Mouse (Mus musculus): ENCODE results near the gene Zfp444. TPM values are rescaled to one million over a fixed set of nuclear protein-coding genes. Genes with fewer than 3 reads are reported as not detected.

The Zfp444 gene
- polyA plus RNA-seq, 1 experiment = 20.2 TPM

- Histone ChIP-seq H3K4me1 (ENCODE audit: control insufficient read depth, insufficient read depth, insufficient read length) (peaks cover 14% of the 10 kb centered on the region; the same call in 1 of the 2 replicates), H3K27me3 (ENCODE audit: control insufficient read depth, insufficient read depth, low read length) (no peaks in the 10 kb centered on the region), H3K4me3 (ENCODE audit: extremely low read depth, insufficient read depth, insufficient read length) (no peak overlapping the region), H3K27ac (ENCODE audit: insufficient read depth, low read length) (no peak overlapping the region), H3K36me3 (ENCODE audit: control insufficient read depth, insufficient read depth, low read length) (no peaks in the 10 kb centered on the region)
- no peak for TF ChIP-seq CTCF (IDR thresholded peaks at IDR 0.05; ENCODE audit: extremely low read depth, insufficient read depth, insufficient read length, insufficient replicate concordance)
- no peak for TF ChIP-seq POLR2A (IDR thresholded peaks at IDR 0.05; ENCODE audit: low read depth, low read length)
- 62% methylated on average over 1 of the region's 1 CpGs for WGBS
- DNase-seq (ENCODE audit: low read depth in 1 of 2, low spot score in 2 of 2) = no peak
Measured at GRCm38 (mm10) chr7:6157479-6157878, 14.5 kb upstream of the Zfp444 start.

GRCm38 (mm10) chr7:6159604-6160003, 12.4 kb upstream of the Zfp444 start:
- 90% methylated on average over 3 of the region's 3 CpGs for WGBS
- H3K27ac ChIP-seq (ENCODE audit: insufficient read depth, low read length) = no peak overlapping the region
- H3K27me3 ChIP-seq (ENCODE audit: control insufficient read depth, insufficient read depth, low read length) = no peaks in the 10 kb centered on the region
- H3K36me3 ChIP-seq (ENCODE audit: control insufficient read depth, insufficient read depth, low read length) = no peaks in the 10 kb centered on the region
- no peak for DNase-seq (ENCODE audit: low read depth in 1 of 2, low spot score in 2 of 2)
- TF ChIP-seq POLR2A (IDR thresholded peaks at IDR 0.05; ENCODE audit: low read depth, low read length) (no peak), CTCF (IDR thresholded peaks at IDR 0.05; ENCODE audit: extremely low read depth, insufficient read depth, insufficient read length, insufficient replicate concordance) (no peak)
- peaks cover 9% of the 10 kb centered on the region; the same call in 1 of the 2 replicates for H3K4me1 ChIP-seq (ENCODE audit: control insufficient read depth, insufficient read depth, insufficient read length)
- no peak overlapping the region for H3K4me3 ChIP-seq (ENCODE audit: extremely low read depth, insufficient read depth, insufficient read length)

GRCm38 (mm10) chr7:6161541-6161940, 10.5 kb upstream of the Zfp444 start:
- no peak for DNase-seq (ENCODE audit: low read depth in 1 of 2, low spot score in 2 of 2)
- 76% methylated on average over 3 of the region's 3 CpGs for WGBS
- peaks cover 4% of the 10 kb centered on the region; the same call in 1 of the 2 replicates for H3K4me1 ChIP-seq (ENCODE audit: control insufficient read depth, insufficient read depth, insufficient read length)
- H3K27ac ChIP-seq (ENCODE audit: insufficient read depth, low read length) = no peak overlapping the region
- no peak overlapping the region for H3K4me3 ChIP-seq (ENCODE audit: extremely low read depth, insufficient read depth, insufficient read length)
- no peaks in the 10 kb centered on the region for H3K27me3 ChIP-seq (ENCODE audit: control insufficient read depth, insufficient read depth, low read length)
- TF ChIP-seq CTCF (IDR thresholded peaks at IDR 0.05; ENCODE audit: extremely low read depth, insufficient read depth, insufficient read length, insufficient replicate concordance) = no peak
- no peak for TF ChIP-seq POLR2A (IDR thresholded peaks at IDR 0.05; ENCODE audit: low read depth, low read length)
- no peaks in the 10 kb centered on the region for H3K36me3 ChIP-seq (ENCODE audit: control insufficient read depth, insufficient read depth, low read length)

GRCm38 (mm10) chr7:6162172-6162571, 9.9 kb upstream of the Zfp444 start:
- no peaks in the 10 kb centered on the region for H3K4me1 ChIP-seq (ENCODE audit: control insufficient read depth, insufficient read depth, insufficient read length)
- no peak for DNase-seq (ENCODE audit: low read depth in 1 of 2, low spot score in 2 of 2)
- 86% methylated on average over 4 of the region's 4 CpGs for WGBS
- TF ChIP-seq POLR2A (IDR thresholded peaks at IDR 0.05; ENCODE audit: low read depth, low read length) (no peak), CTCF (IDR thresholded peaks at IDR 0.05; ENCODE audit: extremely low read depth, insufficient read depth, insufficient read length, insufficient replicate concordance) (no peak)
- no peaks in the 10 kb centered on the region for H3K27me3 ChIP-seq (ENCODE audit: control insufficient read depth, insufficient read depth, low read length)
- no peak overlapping the region for H3K4me3 ChIP-seq (ENCODE audit: extremely low read depth, insufficient read depth, insufficient read length)
- no peak overlapping the region for H3K27ac ChIP-seq (ENCODE audit: insufficient read depth, low read length)
- H3K36me3 ChIP-seq (ENCODE audit: control insufficient read depth, insufficient read depth, low read length) = no peaks in the 10 kb centered on the region

- no peak for TF ChIP-seq POLR2A (IDR thresholded peaks at IDR 0.05; ENCODE audit: low read depth, low read length)
- no peak for TF ChIP-seq CTCF (IDR thresholded peaks at IDR 0.05; ENCODE audit: extremely low read depth, insufficient read depth, insufficient read length, insufficient replicate concordance)
- H3K4me1 ChIP-seq (ENCODE audit: control insufficient read depth, insufficient read depth, insufficient read length) = no peaks in the 10 kb centered on the region
- 80% methylated on average over 5 of the region's 5 CpGs for WGBS
- H3K27ac ChIP-seq (ENCODE audit: insufficient read depth, low read length) = no peak overlapping the region
- H3K36me3 ChIP-seq (ENCODE audit: control insufficient read depth, insufficient read depth, low read length) = no peaks in the 10 kb centered on the region
- no peak overlapping the region for H3K4me3 ChIP-seq (ENCODE audit: extremely low read depth, insufficient read depth, insufficient read length)
- no peaks in the 10 kb centered on the region for H3K27me3 ChIP-seq (ENCODE audit: control insufficient read depth, insufficient read depth, low read length)
- DNase-seq (ENCODE audit: low read depth in 1 of 2, low spot score in 2 of 2) = no peak
Measured at GRCm38 (mm10) chr7:6164671-6165070, 7.4 kb upstream of the Zfp444 start.

GRCm38 (mm10) chr7:6169403-6169802, 2.6 kb upstream of the Zfp444 start:
- 79% methylated on average over 3 of the region's 3 CpGs for WGBS
- H3K36me3 ChIP-seq (ENCODE audit: control insufficient read depth, insufficient read depth, low read length) = no peaks in the 10 kb centered on the region
- H3K27ac ChIP-seq (ENCODE audit: insufficient read depth, low read length) = no peak overlapping the region
- no peak overlapping the region for H3K4me3 ChIP-seq (ENCODE audit: extremely low read depth, insufficient read depth, insufficient read length)
- H3K27me3 ChIP-seq (ENCODE audit: control insufficient read depth, insufficient read depth, low read length) = no peaks in the 10 kb centered on the region
- H3K4me1 ChIP-seq (ENCODE audit: control insufficient read depth, insufficient read depth, insufficient read length) = no peaks in the 10 kb centered on the region; the same call in 1 of the 2 replicates
- TF ChIP-seq POLR2A (IDR thresholded peaks at IDR 0.05; ENCODE audit: low read depth, low read length) (no peak), CTCF (IDR thresholded peaks at IDR 0.05; ENCODE audit: extremely low read depth, insufficient read depth, insufficient read length, insufficient replicate concordance) (no peak)
- DNase-seq (ENCODE audit: low read depth in 1 of 2, low spot score in 2 of 2) = no peak

- no peak for TF ChIP-seq CTCF (IDR thresholded peaks at IDR 0.05; ENCODE audit: extremely low read depth, insufficient read depth, insufficient read length, insufficient replicate concordance)
- no peak for TF ChIP-seq POLR2A (IDR thresholded peaks at IDR 0.05; ENCODE audit: low read depth, low read length)
- H3K4me3 ChIP-seq (ENCODE audit: extremely low read depth, insufficient read depth, insufficient read length) = no peak overlapping the region
- 62% methylated on average over 9 of the region's 9 CpGs for WGBS
- H3K27me3 ChIP-seq (ENCODE audit: control insufficient read depth, insufficient read depth, low read length) = no peaks in the 10 kb centered on the region
- DNase-seq (ENCODE audit: low read depth in 1 of 2, low spot score in 2 of 2) = no peak
- H3K36me3 ChIP-seq (ENCODE audit: control insufficient read depth, insufficient read depth, low read length) = no peaks in the 10 kb centered on the region
- 0 out of 2 replicates have a peak overlapping the region, but pooled peaks have one; percentile 9 for H3K27ac ChIP-seq (ENCODE audit: insufficient read depth, low read length)
- no peaks in the 10 kb centered on the region; the same call in 1 of the 2 replicates for H3K4me1 ChIP-seq (ENCODE audit: control insufficient read depth, insufficient read depth, insufficient read length)
Measured at GRCm38 (mm10) chr7:6170391-6170790, 1.6 kb upstream of the Zfp444 start.

All from spleen, adult 2 months (tissue).